Mouse (Mus musculus) cerebral cortex, adult 2 months (tissue): ENCODE measurements around the gene Hist3h2a.

Experiments
- WGBS: fragments of 180-500 bp; shearing (Covaris S2); methylation state at CpG from one replicate; pipeline ENCODE4 v1.1.7; 2018; 5-methylcytosine and 5-hydroxymethylcytosine counted together

Hist3h2a gene

GRCm38 (mm10) chr11:58954420-58955142 lies at the start of gene Hist3h2a, which contains the start of gene Trim17:
Hist3h2a (plus strand) TSS chr11:58954685.
Trim17 (plus strand) TSS chr11:58954685.
- under 1% methylated on average over 49 of the region's 49 CpGs for WGBS

GRCm38 (mm10) chr11:58904838-58905237 lies 49.6 kb upstream of the Hist3h2a start:
- WGBS: 51% methylated on average over 6 of the region's 6 CpGs

DNA sequence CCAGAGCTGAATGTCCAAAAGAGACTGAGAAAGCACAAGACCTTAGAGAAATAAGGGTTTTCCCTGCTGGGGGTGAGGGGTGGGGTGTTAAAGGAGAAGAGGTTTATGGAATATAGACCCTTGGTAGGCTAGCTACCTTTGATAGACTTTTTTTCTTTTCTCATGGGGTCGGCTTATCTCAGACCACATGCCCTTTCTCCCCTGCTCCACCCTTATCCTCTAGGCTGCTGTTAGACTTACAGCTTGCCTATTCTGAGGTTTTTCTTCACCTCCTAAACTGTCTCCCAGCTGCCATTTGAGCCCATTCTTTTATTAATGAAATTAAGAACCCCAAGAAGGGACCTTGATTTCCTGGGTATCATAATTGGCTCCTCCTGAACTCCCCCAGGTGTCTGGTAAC lies 40.7 kb upstream of the Hist3h2a start:
- 87% methylated on average over 1 of the region's 1 CpGs for WGBS

- WGBS: 8% methylated on average over 17 of the region's 17 CpGs
These were observed 39.9 kb upstream of the Hist3h2a start for GRCm38 (mm10) chr11:58914461-58915028.

DNA sequence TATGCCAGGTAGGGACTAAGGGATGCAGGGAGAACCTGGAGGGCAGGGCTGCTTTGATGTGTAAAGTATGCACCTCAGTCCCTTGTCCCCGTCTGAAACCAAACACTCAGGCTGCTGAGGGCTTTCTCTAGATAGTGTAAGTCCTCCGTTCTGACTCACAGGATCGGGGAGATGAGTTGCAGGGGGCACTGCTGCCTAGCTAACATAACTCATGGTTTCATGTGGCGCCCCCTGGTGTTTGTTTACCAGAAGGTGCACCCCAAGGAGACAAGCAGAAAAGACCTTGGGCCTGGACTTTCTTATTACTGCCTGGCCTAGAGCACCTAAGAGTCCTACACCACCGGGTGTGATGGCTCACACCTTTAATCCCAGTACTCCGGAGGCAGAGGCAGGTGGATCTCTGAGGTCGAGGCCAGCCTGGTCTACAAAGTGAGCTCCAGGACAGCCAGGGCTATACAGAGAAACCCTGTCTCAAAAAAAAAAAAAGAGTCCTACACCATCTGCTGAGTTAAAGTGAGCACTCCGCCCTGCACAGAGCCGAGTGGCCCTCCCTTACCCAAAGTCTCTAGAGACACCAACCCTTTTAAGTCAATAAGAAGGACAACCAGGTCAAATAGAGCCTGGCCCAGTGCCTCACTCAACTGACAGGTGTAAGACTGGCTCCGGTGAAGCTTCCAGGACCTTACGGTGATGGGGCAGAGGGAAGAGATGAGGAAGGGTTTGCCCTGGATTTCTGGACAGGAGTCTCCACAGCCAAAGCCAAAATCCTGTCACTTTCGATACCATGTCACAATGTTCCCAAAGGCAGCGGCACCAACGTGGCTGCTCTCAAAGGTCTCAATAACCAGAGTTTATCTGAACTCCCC lies 37.4 kb upstream of the Hist3h2a start:
- 57% methylated on average over 14 of the region's 14 CpGs for WGBS

GRCm38 (mm10) chr11:58917745-58918366 lies 36.6 kb upstream of the Hist3h2a start, which contains the start of gene Btnl10:
Btnl10 (plus strand) TSS chr11:58917908.
- 86% methylated on average over 12 of the region's 12 CpGs for WGBS

DNA sequence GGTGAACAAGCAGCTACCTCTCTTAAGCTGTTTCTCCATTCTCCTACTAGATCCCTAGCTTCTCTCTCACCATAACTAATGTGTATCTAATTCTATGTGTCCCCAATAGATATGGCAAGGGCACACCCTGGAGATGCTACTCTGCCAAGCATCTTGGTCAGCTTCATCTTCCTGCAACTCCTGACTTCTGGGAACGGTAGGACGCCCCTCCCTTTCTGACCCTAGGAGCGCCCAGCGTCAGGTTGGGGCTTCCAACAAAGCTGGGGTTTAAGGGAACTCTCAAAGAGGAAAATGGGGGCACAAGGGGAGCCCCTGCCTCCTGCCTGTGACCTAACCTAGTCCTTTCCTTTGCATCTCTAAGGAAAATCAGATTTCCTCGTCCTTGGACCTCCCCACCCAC lies 35.7 kb upstream of the Hist3h2a start:
- WGBS: 80% methylated on average over 5 of the region's 5 CpGs

DNA sequence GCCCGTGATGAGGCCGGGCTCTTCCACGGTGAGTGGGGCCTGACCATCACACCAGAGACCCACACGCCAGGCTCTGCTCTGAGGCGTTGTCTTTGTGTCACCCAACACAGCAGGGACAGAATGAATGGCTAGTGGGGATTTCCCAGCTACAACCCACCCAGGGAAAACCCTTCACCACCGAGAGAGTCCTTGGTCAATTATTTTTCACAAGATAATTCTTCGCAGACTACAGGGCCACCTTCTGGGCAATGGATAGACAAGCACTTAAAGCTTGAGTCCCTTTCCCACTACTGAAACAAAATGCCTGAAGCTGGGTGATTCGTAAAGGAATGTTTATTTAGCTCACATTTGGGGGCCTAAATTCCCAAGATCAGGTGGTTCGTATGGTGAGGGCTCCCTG lies 32.1 kb upstream of the Hist3h2a start:
- WGBS: 89% methylated on average over 9 of the region's 9 CpGs

- 89% methylated on average over 2 of the region's 3 CpGs for WGBS
These were observed 27.8 kb upstream of the Hist3h2a start for GRCm38 (mm10) chr11:58926651-58927050.

GRCm38 (mm10) chr11:58927053-58927452 lies 27.4 kb upstream of the Hist3h2a start:
- 79% methylated on average over 2 of the region's 2 CpGs for WGBS

DNA sequence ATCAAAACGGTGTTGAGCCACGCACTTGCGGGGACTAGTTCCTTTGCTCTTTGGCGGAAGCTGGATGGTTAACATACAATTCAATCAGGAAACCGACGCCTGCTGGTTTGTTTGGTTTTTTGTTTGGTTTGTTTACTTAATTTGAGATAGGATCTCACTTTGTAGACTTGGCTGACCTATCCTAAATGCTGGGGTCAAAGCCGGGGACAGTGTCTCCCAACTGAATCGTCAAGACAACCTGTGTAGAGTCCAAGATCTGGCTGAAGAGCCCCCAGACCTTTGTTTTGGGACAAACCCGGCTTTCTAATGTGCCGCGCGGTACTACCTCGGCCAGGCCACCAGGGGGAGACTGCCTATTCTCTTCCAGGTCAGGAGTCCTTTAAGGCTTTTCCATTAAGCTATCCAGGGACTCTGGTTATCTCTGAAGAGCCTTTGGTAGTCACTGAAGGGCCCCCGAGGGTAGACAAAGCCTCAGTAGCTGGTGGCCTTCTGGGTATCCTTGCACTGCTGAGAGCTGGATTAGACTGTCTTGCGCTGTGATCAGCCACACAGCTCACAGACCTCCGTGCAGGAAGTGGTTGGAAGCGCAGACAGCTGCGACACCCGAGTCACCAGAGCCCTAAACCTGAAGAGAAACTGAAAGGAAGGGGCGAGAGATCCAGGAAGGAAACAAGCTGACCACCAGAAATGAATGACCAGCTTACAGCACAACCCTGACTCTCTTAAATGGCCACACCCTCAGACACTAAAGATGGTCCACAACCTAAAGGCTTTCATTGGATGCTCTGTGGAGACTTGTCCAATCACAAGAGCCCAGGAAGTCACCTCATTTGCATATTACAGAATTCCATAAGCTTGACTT lies 26.5 kb upstream of the Hist3h2a start:
- WGBS: 28% methylated on average over 20 of the region's 20 CpGs

- WGBS: 80% methylated on average over 4 of the region's 4 CpGs
These were observed 25.4 kb upstream of the Hist3h2a start for GRCm38 (mm10) chr11:58929055-58929454.

DNA sequence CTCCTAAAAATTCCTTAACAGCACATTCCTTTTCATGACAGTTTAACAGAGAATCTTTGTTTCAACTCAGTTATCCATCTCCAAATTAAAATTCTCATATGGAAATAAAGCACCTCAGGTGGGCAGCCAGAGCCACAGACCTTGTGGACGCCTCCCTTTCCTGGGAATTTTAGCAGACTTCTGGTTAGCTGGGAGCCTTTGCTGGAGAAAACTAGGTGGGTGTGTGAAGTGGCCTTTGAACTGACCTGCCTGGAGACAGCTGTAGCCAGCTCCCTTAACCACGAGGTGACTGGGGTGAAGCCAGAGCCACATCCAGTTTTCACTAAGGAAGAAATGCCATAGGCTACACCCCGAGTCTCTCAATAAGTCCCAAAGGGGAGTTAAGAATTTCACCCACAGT lies 24.8 kb upstream of the Hist3h2a start:
- WGBS: 62% methylated on average over 3 of the region's 3 CpGs

DNA sequence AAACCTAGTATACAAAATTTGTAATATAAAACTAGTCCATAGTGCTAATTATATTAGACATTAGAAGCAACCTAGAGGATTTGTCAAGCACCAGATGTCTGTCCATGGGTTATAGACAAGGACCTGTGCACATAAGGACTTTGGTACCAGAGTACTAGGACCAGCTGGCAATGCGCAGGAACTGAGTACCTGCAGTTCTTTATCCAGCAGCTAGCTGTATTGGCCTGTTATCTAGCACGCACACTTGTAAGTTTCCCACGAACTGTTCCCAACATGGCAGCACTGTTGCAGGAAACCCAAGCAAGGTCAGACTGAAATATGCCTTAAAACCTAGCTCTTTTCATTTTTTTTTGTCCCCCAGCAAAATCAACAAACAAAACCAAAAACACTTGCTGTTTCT lies 24.2 kb upstream of the Hist3h2a start:
- WGBS: 89% methylated on average over 3 of the region's 3 CpGs

DNA sequence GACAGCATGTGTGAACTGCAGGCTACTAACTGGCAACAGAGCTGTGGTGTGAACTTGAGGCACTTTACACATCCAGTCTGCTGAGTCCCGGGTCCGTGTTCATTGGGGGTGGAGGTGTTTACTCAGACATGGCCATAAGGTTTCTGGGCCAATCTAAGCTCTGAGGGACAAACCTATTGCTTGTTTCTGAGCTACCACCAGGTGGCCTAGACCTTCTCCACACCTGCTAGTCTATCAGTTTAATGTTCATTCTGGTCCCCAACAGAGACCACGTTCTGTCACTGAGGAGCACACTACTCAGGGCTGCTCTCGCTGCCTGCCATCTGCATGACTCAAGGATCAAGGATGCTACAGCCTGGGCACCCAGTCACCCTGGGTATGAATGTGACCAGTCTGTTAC lies 22.9 kb upstream of the Hist3h2a start:
- 47% methylated on average over 4 of the region's 4 CpGs for WGBS

DNA sequence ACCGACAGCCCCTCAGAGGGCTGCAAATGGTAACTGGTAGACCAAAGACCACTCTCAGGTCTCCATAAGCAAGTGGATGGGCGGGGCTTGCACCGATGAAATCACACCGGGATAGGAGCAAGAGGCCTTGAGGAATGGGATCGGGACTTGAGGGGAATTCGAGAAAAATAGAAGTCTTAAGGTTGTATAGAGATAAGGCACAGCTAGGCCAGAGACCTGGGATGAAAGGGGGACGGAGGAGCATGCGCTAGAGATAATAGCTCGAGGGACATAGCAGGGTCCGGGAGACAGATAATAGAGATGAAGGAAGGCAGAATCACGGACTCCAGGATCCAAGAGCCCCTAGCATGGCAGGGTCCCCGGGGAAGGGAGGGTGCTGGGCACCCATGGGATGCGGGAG lies 16.6 kb upstream of the Hist3h2a start:
- WGBS: 2% methylated on average over 13 of the region's 13 CpGs

- WGBS: under 1% methylated on average over 95 of the region's 95 CpGs
These were observed 16.0 kb upstream of the Hist3h2a start, which contains the start of gene Rnf187 for GRCm38 (mm10) chr11:58938322-58939087. Rnf187 (minus strand) TSS chr11:58938916.

DNA sequence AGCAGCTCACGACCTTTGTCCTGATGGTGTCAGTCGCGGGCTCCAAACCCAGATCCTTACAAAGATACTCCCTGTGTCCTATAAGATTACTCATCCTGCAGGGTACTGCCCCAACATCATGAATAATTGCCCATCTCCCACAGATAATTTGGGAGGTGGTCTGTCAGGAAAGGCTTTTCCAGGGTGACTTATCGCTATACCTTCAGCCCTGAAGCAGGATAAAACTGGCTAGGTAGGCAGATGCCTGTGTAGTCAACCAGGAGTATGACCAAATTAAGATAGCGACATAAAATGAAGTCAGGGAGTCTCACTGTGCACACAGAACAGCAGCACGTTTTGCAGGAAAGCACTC lies 15.4 kb upstream of the Hist3h2a start:
- 9% methylated on average over 6 of the region's 6 CpGs for WGBS

DNA sequence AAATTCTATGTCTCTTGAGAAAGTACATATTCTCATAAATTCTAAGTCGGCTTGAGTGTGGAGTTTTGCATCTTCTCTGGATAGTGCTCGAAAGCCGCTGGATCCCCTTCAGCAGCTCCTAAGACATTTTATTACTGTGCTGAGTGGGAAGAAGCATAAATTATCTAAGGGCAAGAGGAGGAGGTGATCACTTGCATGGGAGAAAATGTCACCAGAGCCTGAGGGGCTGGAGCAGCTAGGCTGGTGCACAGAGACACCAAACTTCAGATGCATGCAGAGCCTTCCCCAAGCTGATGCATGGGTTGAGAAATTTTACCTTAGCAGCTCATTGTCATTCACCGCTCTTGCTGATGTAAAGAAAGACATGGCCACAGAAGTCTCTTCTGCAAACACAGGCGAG lies 10.3 kb upstream of the Hist3h2a start:
- WGBS: 68% methylated on average over 5 of the region's 5 CpGs

DNA sequence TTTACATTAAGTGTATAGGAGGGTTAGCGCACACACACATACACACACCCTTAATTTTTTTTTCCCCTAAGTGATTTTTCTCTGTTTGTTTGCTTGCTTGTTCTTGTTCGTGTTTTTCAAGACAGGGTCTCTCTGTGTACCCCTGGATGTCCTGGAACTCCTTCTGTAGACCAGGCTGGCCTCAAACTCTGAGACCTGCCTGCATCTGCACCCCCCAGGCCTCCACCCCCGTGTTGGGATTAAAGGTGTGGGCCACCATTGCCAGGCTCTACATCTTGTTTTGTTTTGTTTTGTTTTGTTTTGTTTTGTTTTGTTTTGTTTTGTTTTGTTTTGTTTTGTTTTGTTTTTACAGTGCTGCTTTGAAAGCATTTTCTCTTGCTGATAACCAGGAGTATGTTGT lies 7.2 kb upstream of the Hist3h2a start:
- WGBS: 68% methylated on average over 3 of the region's 3 CpGs
